Mouse (Mus musculus) neural tube, embryonic 12.5 days (tissue): Measurements from ENCODE around the gene Ttc7b. TPM values are rescaled to one million over a fixed set of nuclear protein-coding genes. Genes with fewer than 3 reads are reported as not detected.

Experiments used
- ATAC-seq: fragments of 200-750 bp; cut with Nextera tagmentation; 2 replicates; pipeline ENCODE4 v1.8.0; 2017; ENCODE audit warnings: low read depth, mild to moderate bottlenecking, moderate TSS enrichment, moderate library complexity; ENCODE audit not compliant: low FRiP score
- H3K27ac ChIP-seq: fragments of 300-500 bp; sonication (generic); 2 replicates; pipeline ENCODE4 v1.5.1; 2016
- H3K27me3 ChIP-seq: fragments of 300-500 bp; sonication (generic); replicated peaks from 2 replicates; pipeline ENCODE4 v1.6.1; 2016; ENCODE audit warnings: mild to moderate bottlenecking
- H3K36me3 ChIP-seq: fragments of 300-500 bp; sonication (generic); 2 replicates; pipeline ENCODE4 v1.6.1; 2016; ENCODE audit warnings: mild to moderate bottlenecking
- H3K4me1 ChIP-seq: fragments of 300-500 bp; sonication (generic); 2 replicates; pipeline ENCODE4 v1.6.1; 2016
- H3K4me2 ChIP-seq: fragments of 300-500 bp; sonication (generic); replicated peaks from 2 replicates; pipeline ENCODE4 v1.6.1; 2016; ENCODE audit warnings: mild to moderate bottlenecking
- H3K4me3 ChIP-seq: fragments of 300-500 bp; sonication (generic); 2 replicates; pipeline ENCODE4 v1.5.1; 2016
- H3K9ac ChIP-seq: fragments of 300-500 bp; sonication (generic); 2 replicates; pipeline ENCODE4 v1.6.1; 2016; ENCODE audit warnings: mild to moderate bottlenecking
- H3K9me3 ChIP-seq: fragments of 300-500 bp; sonication (generic); 2 replicates; pipeline ENCODE4 v1.6.1; 2016; ENCODE audit warnings: mild to moderate bottlenecking
- WGBS: fragments of 180-500 bp; shearing (Covaris S2); methylation state at CpG from one replicate; pipeline ENCODE4 v1.1.7; 2016; 5-methylcytosine and 5-hydroxymethylcytosine counted together
- polyA plus RNA-seq: library from polyadenylated mRNA; unstranded; fragments of >200 nt; fragmentation: Nextera tagmentation; extraction: Ambion mirVana; gene quantifications from 2 replicates; pipeline ENCODE4 v1.2.1, GENCODE M21; 2016

Gene Ttc7b
- polyA plus RNA-seq, 1 experiment from 2014 or later: 9.0 TPM

- WGBS: 83% methylated on average over 2 of the region's 2 CpGs
- H3K4me1 ChIP-seq: peaks cover 25% of the 10 kb centered on the region
- no peaks in the 10 kb centered on the region for H3K9me3 ChIP-seq
- ATAC-seq: no peak
- H3K27me3 ChIP-seq: no peaks in the 10 kb centered on the region
- no peak overlapping the region for H3K4me3 ChIP-seq
- H3K9ac ChIP-seq: no peak overlapping the region
- H3K4me2 ChIP-seq: no peak overlapping the region
- H3K36me3 ChIP-seq: peaks cover 3% of the 10 kb centered on the region; the same call in 1 of the 2 replicates
- no peak overlapping the region for H3K27ac ChIP-seq
Measured at GRCm38 (mm10) chr12:100294457-100294856, 226.2 kb downstream of the Ttc7b start.

GRCm38 (mm10) chr12:100293956-100294355 lies 226.7 kb downstream of the Ttc7b start:
- Histone ChIP-seq H3K9me3 (no peaks in the 10 kb centered on the region), H3K4me3 (no peak overlapping the region), H3K27me3 (no peaks in the 10 kb centered on the region), H3K4me1 (peaks cover 26% of the 10 kb centered on the region), H3K9ac (no peak overlapping the region), H3K36me3 (no peaks in the 10 kb centered on the region), H3K27ac (no peak overlapping the region), H3K4me2 (no peak overlapping the region)
- WGBS: 93% methylated on average over 9 of the region's 9 CpGs
- ATAC-seq: no peak

- peaks cover 27% of the 10 kb centered on the region for H3K4me1 ChIP-seq
- WGBS: 39% methylated on average over 18 of the region's 18 CpGs
- H3K27ac ChIP-seq: peak overlapping the region; percentile 50; the same call in 1 of the 2 replicates
- no peaks in the 10 kb centered on the region for H3K9me3 ChIP-seq
- no peak overlapping the region for H3K4me2 ChIP-seq
- H3K36me3 ChIP-seq: no peaks in the 10 kb centered on the region
- no peak overlapping the region for H3K9ac ChIP-seq
- no peak overlapping the region for H3K4me3 ChIP-seq
- H3K27me3 ChIP-seq: no peaks in the 10 kb centered on the region
- peak; percentile 70 for ATAC-seq
Measured at GRCm38 (mm10) chr12:100290711-100291685, 229.6 kb downstream of the Ttc7b start.

GRCm38 (mm10) chr12:100290178-100290531 lies 230.5 kb downstream of the Ttc7b start:
- H3K27me3 ChIP-seq: no peaks in the 10 kb centered on the region
- no peak overlapping the region for H3K4me3 ChIP-seq
- WGBS: 64% methylated on average over 11 of the region's 11 CpGs
- peak; percentile 24; the same call in 1 of the 2 replicates for ATAC-seq
- H3K9ac ChIP-seq: 0 out of 2 replicates have a peak overlapping the region, but pooled peaks have one; percentile 26
- H3K4me2 ChIP-seq: peak overlapping the region; percentile 27
- peak overlapping the region; percentile 50; the same call in 1 of the 2 replicates for H3K27ac ChIP-seq
- H3K9me3 ChIP-seq: no peaks in the 10 kb centered on the region
- H3K4me1 ChIP-seq: peaks cover 27% of the 10 kb centered on the region
- H3K36me3 ChIP-seq: no peaks in the 10 kb centered on the region

GRCm38 (mm10) chr12:100289267-100290177 lies 231.1 kb downstream of the Ttc7b start:
- peak; percentile 68 for ATAC-seq
- no peak overlapping the region for H3K4me3 ChIP-seq
- 26% methylated on average over 8 of the region's 8 CpGs for WGBS
- no peaks in the 10 kb centered on the region for H3K27me3 ChIP-seq
- no peaks in the 10 kb centered on the region for H3K9me3 ChIP-seq
- H3K9ac ChIP-seq: 0 out of 2 replicates have a peak overlapping the region, but pooled peaks have one; percentile 26
- H3K27ac ChIP-seq: peak overlapping the region; percentile 50; the same call in 1 of the 2 replicates
- peak overlapping the region; percentile 27 for H3K4me2 ChIP-seq
- no peaks in the 10 kb centered on the region for H3K36me3 ChIP-seq
- peaks cover 27% of the 10 kb centered on the region for H3K4me1 ChIP-seq

GRCm38 (mm10) chr12:100288018-100288417 lies 232.6 kb downstream of the Ttc7b start:
- WGBS: 82% methylated on average over 5 of the region's 5 CpGs
- ATAC-seq: no peak

GRCm38 (mm10) chr12:100287565-100287964 lies 233.1 kb downstream of the Ttc7b start:
- Histone ChIP-seq H3K9ac (no peak overlapping the region), H3K36me3 (no peaks in the 10 kb centered on the region), H3K27me3 (no peaks in the 10 kb centered on the region), H3K4me2 (no peak overlapping the region), H3K4me1 (peaks cover 33% of the 10 kb centered on the region), H3K4me3 (no peak overlapping the region), H3K9me3 (no peaks in the 10 kb centered on the region), H3K27ac (no peak overlapping the region)
- ATAC-seq: no peak
- WGBS: 94% methylated on average over 2 of the region's 2 CpGs

More at GRCm38 (mm10) chr12:100288018-100288417, 232.6 kb downstream of the Ttc7b start:
- Histone ChIP-seq H3K4me2 (no peak overlapping the region), H3K9ac (no peak overlapping the region), H3K36me3 (no peaks in the 10 kb centered on the region), H3K27ac (no peak overlapping the region), H3K27me3 (no peaks in the 10 kb centered on the region), H3K9me3 (no peaks in the 10 kb centered on the region), H3K4me1 (peaks cover 29% of the 10 kb centered on the region), H3K4me3 (no peak overlapping the region)

GRCm38 (mm10) chr12:100283283-100283682 lies 237.3 kb downstream of the Ttc7b start:
- Histone ChIP-seq H3K4me1 (peaks cover 18% of the 10 kb centered on the region), H3K36me3 (no peaks in the 10 kb centered on the region), H3K27me3 (no peaks in the 10 kb centered on the region), H3K4me3 (no peak overlapping the region), H3K4me2 (no peak overlapping the region), H3K9me3 (no peaks in the 10 kb centered on the region), H3K9ac (no peak overlapping the region), H3K27ac (no peak overlapping the region)
- no peak for ATAC-seq
- WGBS: 36% methylated on average over 1 of the region's 1 CpGs

GRCm38 (mm10) chr12:100282025-100282885 lies 238.4 kb downstream of the Ttc7b start:
- 48% methylated on average over 8 of the region's 8 CpGs for WGBS

GRCm38 (mm10) chr12:100280972-100281794 lies 239.4 kb downstream of the Ttc7b start:
- WGBS: 71% methylated on average over 4 of the region's 4 CpGs
- peaks cover 36% of the 10 kb centered on the region for H3K4me1 ChIP-seq
- ATAC-seq: no peak

More at GRCm38 (mm10) chr12:100282025-100282885, 238.4 kb downstream of the Ttc7b start:
- H3K27ac ChIP-seq: peak overlapping the region; percentile 46; the same call in 1 of the 2 replicates
- H3K36me3 ChIP-seq: no peaks in the 10 kb centered on the region
- peaks cover 28% of the 10 kb centered on the region for H3K4me1 ChIP-seq
- H3K9me3 ChIP-seq: no peaks in the 10 kb centered on the region
- ATAC-seq: peak; percentile 84
- no peak overlapping the region for H3K4me3 ChIP-seq
- no peaks in the 10 kb centered on the region for H3K27me3 ChIP-seq
- no peak overlapping the region for H3K4me2 ChIP-seq
- no peak overlapping the region for H3K9ac ChIP-seq

More at GRCm38 (mm10) chr12:100280972-100281794, 239.4 kb downstream of the Ttc7b start:
- no peak overlapping the region for H3K4me2 ChIP-seq
- H3K4me3 ChIP-seq: no peak overlapping the region
- H3K9ac ChIP-seq: no peak overlapping the region
- H3K27ac ChIP-seq: no peak overlapping the region
- no peaks in the 10 kb centered on the region for H3K36me3 ChIP-seq
- H3K27me3 ChIP-seq: no peaks in the 10 kb centered on the region
- no peaks in the 10 kb centered on the region for H3K9me3 ChIP-seq
